Mouse (Mus musculus) neural tube, embryonic 10.5 days (tissue): ENCODE data around the gene Lyg1.
"Not testable (repeated sequence)": the region's sequence is repeated elsewhere in the genome, so short reads cannot be mapped to it uniquely, and the experiment has no call there.

Experiments used
- DNase-seq: peaks from one replicate; pipeline ENCODE4 v3.0.0-alpha.2; 2017; ENCODE audit warnings: low spot score; ENCODE audit errors: extremely low spot score

Gene Lyg1

GRCm38 (mm10) chr1:37957659-37958058 lies at the start of gene Lyg1:
TSS of gene Lyg1 (minus strand) at chr1:37957759.
- no peak for DNase-seq

DNA sequence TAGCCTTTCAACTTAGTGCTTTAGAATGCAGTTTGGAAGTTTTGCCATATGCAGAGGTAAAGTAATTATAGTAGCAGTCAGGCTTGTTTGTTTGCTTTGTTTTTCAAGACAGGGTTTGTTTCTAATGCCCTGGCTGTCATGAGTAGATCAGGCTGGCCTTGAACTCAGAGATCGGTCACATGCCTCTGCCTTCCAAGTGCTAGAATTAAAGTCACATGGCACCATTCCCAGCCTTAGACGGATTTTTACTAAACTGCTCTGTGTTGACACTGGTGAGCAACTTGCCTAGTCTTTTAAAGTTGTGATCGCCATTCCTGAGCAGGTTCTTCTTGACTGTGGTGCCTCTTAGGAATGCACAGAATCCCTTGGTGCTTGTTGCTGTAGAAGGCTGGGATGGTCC lies 49.2 kb upstream of the Lyg1 start:
- no peak for DNase-seq

GRCm38 (mm10) chr1:38003046-38003445 lies 45.5 kb upstream of the Lyg1 start:
- DNase-seq = no peak

DNA sequence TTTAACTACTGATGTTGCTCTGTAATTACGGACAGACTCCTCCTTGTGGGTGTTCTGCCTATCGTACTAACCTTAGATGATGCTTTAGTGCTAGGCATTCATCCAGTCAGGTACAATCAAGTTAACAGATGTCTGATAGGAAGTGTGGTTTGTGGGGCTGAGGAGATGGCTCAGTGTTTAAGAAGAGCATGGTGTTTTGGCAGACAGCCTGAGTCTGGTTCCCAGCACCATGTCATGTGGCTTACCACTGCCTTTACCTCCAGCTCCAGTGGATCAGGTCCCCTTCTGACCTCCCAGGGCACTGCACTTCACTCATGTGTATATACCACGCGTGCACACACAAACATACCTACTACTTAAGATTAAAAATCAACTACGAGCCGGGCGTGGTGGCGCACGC lies 44.4 kb upstream of the Lyg1 start:
- DNase-seq = no peak

DNA sequence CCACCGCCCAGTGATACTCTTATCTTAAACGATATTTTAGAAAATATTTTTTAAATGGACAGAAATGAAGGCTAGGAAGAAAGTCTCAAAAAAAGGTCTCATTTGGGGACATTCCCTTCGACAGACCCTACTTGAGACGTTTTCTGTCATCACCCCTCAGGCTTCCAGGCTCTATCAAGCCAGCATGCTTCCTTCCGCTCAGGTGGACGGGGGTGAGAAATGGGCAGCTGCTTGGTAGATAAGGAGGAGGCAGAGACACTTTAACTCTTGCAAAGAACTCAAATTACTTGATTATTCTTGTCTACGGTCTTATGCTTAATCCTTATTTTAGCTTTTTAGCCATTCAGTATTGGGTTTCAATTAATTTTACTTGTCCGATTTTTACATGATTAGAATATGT lies 43.3 kb upstream of the Lyg1 start:
- DNase-seq = no peak

GRCm38 (mm10) chr1:37999552-37999951 lies 42.0 kb upstream of the Lyg1 start:
- DNase-seq = no peak

DNA sequence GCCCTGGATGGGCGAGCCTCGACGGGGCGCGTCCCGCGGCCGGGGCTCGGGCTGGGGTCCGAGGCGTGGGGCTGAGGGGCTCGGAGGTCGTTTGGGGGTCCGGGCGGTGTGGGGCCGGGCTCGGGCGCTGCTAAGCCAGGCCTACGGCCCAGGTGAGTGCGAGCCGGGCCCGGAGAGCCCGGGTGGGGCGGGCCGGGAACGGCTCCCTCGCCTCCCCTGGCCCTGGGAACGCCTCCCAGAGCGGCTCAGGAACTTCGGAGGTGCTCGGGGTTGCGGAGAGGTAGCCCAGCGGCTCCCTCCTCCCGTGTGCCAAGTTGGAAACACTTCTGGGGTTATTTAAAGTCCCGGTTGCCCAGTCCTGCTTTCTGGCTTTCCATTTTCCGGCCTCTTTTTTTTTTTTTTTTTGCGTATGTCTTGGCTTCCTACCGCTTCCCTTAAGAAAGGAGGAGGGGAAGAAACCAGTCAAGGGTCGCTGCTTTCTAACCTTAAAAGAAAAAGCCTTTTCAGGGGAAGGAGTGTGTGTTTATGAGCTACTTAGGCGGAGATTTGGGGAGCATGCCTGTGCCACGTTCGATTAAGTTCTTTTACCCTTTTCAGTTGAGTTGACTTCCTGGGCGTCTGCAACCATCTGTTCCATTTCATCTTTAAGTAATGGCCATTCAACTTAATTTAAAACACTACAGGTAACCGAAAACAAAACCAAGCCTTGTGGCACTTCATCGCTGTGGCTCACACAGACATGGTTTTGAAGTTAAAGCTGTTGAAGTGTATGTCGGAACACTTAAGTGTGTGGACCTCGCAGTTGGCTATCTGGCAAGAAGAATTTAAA lies 41.0 kb upstream of the Lyg1 start:
- no peak for DNase-seq

DNA sequence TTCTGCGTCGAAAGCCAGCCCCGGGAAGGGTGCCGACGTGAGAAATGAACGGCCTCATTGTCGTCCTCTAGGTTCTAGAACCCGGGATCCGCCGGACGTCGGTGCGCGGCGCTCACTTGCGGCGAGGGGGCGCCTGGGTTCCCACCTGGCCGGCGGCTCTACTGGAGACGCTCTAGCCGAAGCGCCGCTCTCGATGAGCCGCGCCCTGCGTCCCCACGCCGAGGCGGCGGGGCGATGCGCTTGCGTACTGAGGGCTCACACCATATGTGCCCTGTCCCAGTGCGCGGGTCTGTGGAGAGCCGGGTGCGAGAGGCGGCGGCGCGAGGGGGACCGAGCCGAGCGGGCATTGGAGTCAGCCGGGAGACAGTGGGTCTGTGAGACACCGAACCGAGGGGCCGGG lies 40.3 kb upstream of the Lyg1 start, which contains the start of the genes Txndc9 and Eif5b:
Gene Txndc9 (minus strand): TSS at position 27 of the 400 bp plus-strand sequence.
Gene Eif5b (plus strand): TSS at position 144 of the 400 bp plus-strand sequence.
- DNase-seq = peak; percentile 92

GRCm38 (mm10) chr1:37996877-37997484 lies 39.4 kb upstream of the Lyg1 start:
- DNase-seq = peak; percentile 95

- no peak for DNase-seq
Measured at GRCm38 (mm10) chr1:37996226-37996625, 38.7 kb upstream of the Lyg1 start.

DNA sequence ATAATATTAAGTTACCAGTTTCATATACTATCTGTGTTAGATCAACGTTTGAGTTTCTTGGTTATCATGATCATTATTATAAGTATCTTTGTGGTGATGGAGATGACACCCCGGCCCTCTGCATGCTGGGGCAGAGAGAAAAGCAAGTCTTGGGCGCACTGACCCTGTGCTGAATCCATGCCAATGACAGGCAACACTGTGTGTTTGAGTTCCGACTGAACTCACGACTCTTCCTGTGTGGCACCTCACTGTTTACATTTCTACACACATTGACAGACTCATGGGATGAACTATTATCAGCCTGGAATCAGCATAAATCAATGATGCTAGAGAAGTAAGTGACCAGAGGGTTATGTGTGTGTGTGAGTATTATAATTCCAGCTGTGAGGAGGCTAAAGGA lies 30.3 kb upstream of the Lyg1 start:
- no peak for DNase-seq

GRCm38 (mm10) chr1:37985764-37986323 lies 28.3 kb upstream of the Lyg1 start:
- DNase-seq = peak; percentile 26

- no peak for DNase-seq
Measured at GRCm38 (mm10) chr1:37984326-37984725, 26.8 kb upstream of the Lyg1 start.

- no peak for DNase-seq
Measured at GRCm38 (mm10) chr1:37977303-37977702, 19.7 kb upstream of the Lyg1 start.

DNA sequence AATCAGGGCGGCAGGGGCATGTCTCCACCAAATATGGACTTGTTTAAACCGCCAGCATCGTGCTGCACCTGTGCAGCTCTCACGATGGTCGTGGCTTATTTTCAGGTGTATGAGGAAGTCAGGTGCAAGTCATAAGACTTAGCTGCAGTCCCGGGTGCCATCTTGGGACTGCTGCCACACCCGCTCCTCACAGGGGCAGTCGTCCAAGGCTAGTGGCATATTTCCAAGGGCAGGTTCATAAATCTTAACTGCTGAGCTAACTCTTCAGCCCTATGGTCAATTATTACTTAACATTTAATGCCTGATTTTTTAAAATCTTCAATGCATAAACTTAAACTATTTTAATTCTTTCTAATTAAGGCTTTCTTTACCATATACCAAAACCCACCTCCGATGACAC lies 19.1 kb upstream of the Lyg1 start:
- DNase-seq = not testable (repeated sequence)

DNA sequence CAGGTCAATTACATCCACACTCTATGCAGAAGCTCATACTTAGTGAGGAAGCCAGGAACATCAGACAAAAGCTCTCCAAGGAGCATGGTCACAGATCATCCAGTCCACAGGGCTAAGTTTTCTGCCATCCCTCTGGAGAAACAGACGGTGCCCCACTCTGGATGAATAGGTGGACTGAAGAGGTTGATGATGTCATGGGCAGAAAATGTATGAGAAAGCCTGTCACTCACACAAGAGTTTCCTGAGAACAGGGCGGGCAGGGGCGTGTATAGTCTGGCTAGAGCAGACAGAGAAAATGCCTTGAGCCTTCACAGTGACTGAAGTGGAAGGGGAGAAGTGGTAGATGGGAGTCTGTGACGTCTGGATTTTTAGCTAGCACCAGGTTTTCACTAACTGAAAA lies 14.0 kb upstream of the Lyg1 start:
- DNase-seq = no peak

DNA sequence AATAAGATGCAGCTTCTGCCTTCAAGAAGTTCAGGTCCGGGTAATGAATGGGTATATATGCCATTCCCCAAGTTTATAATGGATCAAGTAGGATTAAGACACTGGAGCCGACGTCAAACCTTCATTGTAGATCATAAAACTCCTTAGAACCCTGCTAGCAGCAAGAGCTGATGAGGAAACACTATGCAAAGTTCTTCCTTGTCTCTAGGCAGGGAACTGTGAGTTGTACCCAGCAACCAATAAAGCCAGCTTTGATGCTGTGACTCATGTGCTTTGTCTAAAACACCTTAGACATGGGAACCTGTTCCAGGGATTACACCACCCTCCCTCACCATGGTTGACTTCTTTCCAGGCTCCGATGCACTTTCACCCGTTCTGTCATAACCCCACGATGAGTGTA lies 11.2 kb upstream of the Lyg1 start:
- no peak for DNase-seq

GRCm38 (mm10) chr1:37965571-37965970 lies 8.0 kb upstream of the Lyg1 start:
- no peak for DNase-seq

GRCm38 (mm10) chr1:37959486-37959885 lies 1.9 kb upstream of the Lyg1 start:
- no peak for DNase-seq

DNA sequence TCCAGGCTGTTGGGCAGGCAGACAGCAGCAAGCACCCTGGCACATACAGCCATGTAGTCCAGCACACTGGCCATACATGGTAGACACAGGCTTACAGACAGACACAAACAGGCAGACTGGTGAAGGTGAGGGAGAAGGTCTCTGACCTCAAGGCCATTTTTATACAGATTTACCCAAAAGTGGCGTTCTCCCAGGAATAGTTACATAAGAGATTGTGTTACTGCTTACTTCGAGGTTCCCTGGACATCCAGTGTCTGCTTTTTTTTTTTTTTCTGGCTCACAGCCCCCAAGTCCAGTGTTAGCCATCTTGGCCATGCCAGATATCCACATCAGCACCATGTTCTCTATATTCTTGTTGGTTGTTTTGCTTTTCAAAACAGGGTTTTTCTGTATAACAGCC lies 957 bp upstream of the Lyg1 start:
- no peak for DNase-seq

- DNase-seq = no peak
Measured at GRCm38 (mm10) chr1:37956690-37957431, 698 bp downstream of the Lyg1 start.

DNA sequence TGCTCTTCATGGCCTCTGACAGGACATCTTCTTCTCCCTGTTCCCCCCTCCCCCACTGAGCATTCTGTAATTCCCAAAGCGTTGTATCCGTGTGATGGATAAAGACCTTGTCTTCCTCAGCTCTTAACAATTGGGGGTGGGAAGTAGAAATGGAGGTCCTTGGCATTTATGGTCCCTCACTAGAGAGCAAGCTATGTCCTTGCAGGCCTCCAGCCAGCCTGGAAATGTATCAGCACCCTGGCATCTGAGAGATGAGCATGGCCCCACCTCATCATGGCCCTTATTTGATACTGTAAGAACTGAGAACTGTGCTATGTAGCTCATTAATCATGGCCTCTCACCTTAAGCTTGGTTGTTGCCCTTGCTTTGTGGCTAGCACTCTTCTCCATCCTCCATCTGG lies 2.3 kb downstream of the Lyg1 start:
- DNase-seq = no peak
